Mouse (Mus musculus) Patski (cell line): ENCODE data around the gene Nedd4. TPM values are rescaled to one million over a fixed set of nuclear protein-coding genes. Genes with fewer than 3 reads are reported as not detected.

Source experiments
- ATAC-seq: fragments of 100-300 bp; one replicate; pipeline ENCODE4 v1.8.0; 2021
- CTCF ChIA-PET: fragments of 350-600 bp; sonication (Branson Sonifier 250); formaldehyde crosslinking; loops from one replicate; lab custom pipeline; 2022; ENCODE audit warnings: inconsistent platforms; lab: Charles Lee
- POLR2A ChIA-PET: fragments of 350-600 bp; sonication (Branson Sonifier 250); formaldehyde crosslinking; loops from one replicate; lab custom pipeline; 2022; ENCODE audit warnings: antibody characterized with exemption, inconsistent platforms; lab: Charles Lee
- DNase-seq: peaks from one replicate; pipeline ENCODE4 v3.0.0-alpha.2; 2011; ENCODE audit warnings: low read depth, low spot score
- H3K27me3 ChIP-seq: fragments of 371-371 bp; one replicate; pipeline ENCODE4 v1.5.1; 2021
- CTCF ChIP-seq: fragments of 100-300 bp; IDR thresholded peaks from one replicate; pipeline ENCODE4 v1.5.1; 2021
- in situ Hi-C: fragments of 300-500 bp; cut with MboI; formaldehyde crosslinking; loops from 3 replicates; pipeline ENCODE4 v1.11.1; 2018; ENCODE audit warnings: low pct_unique_long_range_greater_than_20kb, mixed read lengths
- polyA plus RNA-seq: library from polyadenylated mRNA; unstranded; gene quantifications from one replicate; pipeline ENCODE4 v1.2.3, GENCODE M21; 2021

Nedd4 gene
- polyA plus RNA-seq, 1 experiment from 2014 or later = 693 TPM

- TF ChIP-seq CTCF = no peak
These were observed 12.4 kb upstream of the Nedd4 start for GRCm38 (mm10) chr9:72649781-72650180.

GRCm38 (mm10) chr9:72652961-72653360, 9.2 kb upstream of the Nedd4 start:
- CTCF ChIA-PET = interaction anchor here (1.1 to 2.1 kb wide), 2 partner anchors 9 to 11 kb away, joined by 6 read pairs; partner anchors contain the start of gene Nedd4
- ATAC-seq = peak; percentile 68
- POLR2A ChIA-PET = interaction anchor here (0.8 to 3.0 kb wide), 2 partner anchors 9 to 12 kb away, joined by 4 to 16 read pairs; partner anchors contain the start of gene Nedd4
- in situ Hi-C loops = no loop called here
- TF ChIP-seq CTCF = no peak
- DNase-seq = no peak
- H3K27me3 ChIP-seq = no peaks in the 10 kb centered on the region

More at GRCm38 (mm10) chr9:72649781-72650180, 12.4 kb upstream of the Nedd4 start:
- in situ Hi-C loops = no loop called here
- POLR2A ChIA-PET = no interaction called here
- DNase-seq = no peak
- CTCF ChIA-PET = interaction anchor here (0.6 to 1.6 kb wide), 2 partner anchors 12 to 30 kb away, joined by 3 read pairs; partner anchors contain the start of gene Nedd4
- H3K27me3 ChIP-seq = no peaks in the 10 kb centered on the region
- ATAC-seq = no peak

GRCm38 (mm10) chr9:72653533-72653932, 8.6 kb upstream of the Nedd4 start:
- no peaks in the 10 kb centered on the region for H3K27me3 ChIP-seq
- ChIA-PET POLR2A (interaction anchor here (0.7 to 3.0 kb wide), 3 partner anchors 9 to 13 kb away, joined by 4 to 16 read pairs (median 6); partner anchors contain the start of gene Nedd4), CTCF (interaction anchor here (1.1 to 2.1 kb wide), 2 partner anchors 8 to 11 kb away, joined by 6 read pairs; partner anchors contain the start of gene Nedd4)
- in situ Hi-C loops = no loop called here
- no peak for TF ChIP-seq CTCF
- DNase-seq (no peak), ATAC-seq (no peak)

GRCm38 (mm10) chr9:72654593-72655242, 7.4 kb upstream of the Nedd4 start:
- in situ Hi-C loops = no loop called here
- TF ChIP-seq CTCF = peak; percentile 58
- DNase-seq = no peak
- ChIA-PET POLR2A (interaction anchor here (0.8 kb wide), 1 partner anchor 9 kb away, joined by 3 read pairs; no protein-coding TSS in a partner anchor), CTCF (interaction anchor here (1.0 to 1.1 kb wide), 5 partner anchors 11 to 20 kb away, joined by 3 to 5 read pairs (median 4); no protein-coding TSS in a partner anchor)
- no peaks in the 10 kb centered on the region for H3K27me3 ChIP-seq
- ATAC-seq = no peak

GRCm38 (mm10) chr9:72655602-72656001, 6.5 kb upstream of the Nedd4 start:
- DNase-seq (no peak), ATAC-seq (no peak)
- ChIA-PET CTCF (interaction anchor here (1.0 to 1.5 kb wide), 4 partner anchors 15 to 19 kb away, joined by 3 to 5 read pairs (median 4); no protein-coding TSS in a partner anchor), POLR2A (no interaction called here)
- no peaks in the 10 kb centered on the region for H3K27me3 ChIP-seq
- no peak for TF ChIP-seq CTCF
- in situ Hi-C loops = no loop called here

- ATAC-seq (no peak), DNase-seq (no peak)
- in situ Hi-C loops = no loop called here
These were observed 5.7 kb upstream of the Nedd4 start for GRCm38 (mm10) chr9:72656491-72656890.

GRCm38 (mm10) chr9:72656940-72657339, 5.2 kb upstream of the Nedd4 start:
- ChIA-PET CTCF (interaction anchor here (1.5 kb wide), 1 partner anchor 13 kb away, joined by 4 read pairs; no protein-coding TSS in a partner anchor), POLR2A (interaction anchor here (0.7 kb wide), 1 partner anchor 16 kb away, joined by 4 read pairs; no protein-coding TSS in a partner anchor)
- in situ Hi-C loops = no loop called here
- DNase-seq = no peak
- no peaks in the 10 kb centered on the region for H3K27me3 ChIP-seq
- no peak for ATAC-seq
- no peak for TF ChIP-seq CTCF

More at GRCm38 (mm10) chr9:72656491-72656890, 5.7 kb upstream of the Nedd4 start:
- H3K27me3 ChIP-seq = no peaks in the 10 kb centered on the region
- CTCF ChIA-PET = interaction anchor here (1.5 kb wide), 1 partner anchor 14 kb away, joined by 4 read pairs; no protein-coding TSS in a partner anchor
- TF ChIP-seq CTCF = no peak
- POLR2A ChIA-PET = interaction anchor here (0.7 kb wide), 1 partner anchor 15 kb away, joined by 4 read pairs; no protein-coding TSS in a partner anchor

- ATAC-seq (no peak), DNase-seq (no peak)
- no peaks in the 10 kb centered on the region for H3K27me3 ChIP-seq
- ChIA-PET CTCF (no interaction called here), POLR2A (no interaction called here)
- in situ Hi-C loops = no loop called here
- no peak for TF ChIP-seq CTCF
These were observed 4.5 kb upstream of the Nedd4 start for GRCm38 (mm10) chr9:72657694-72658093.

- ChIA-PET CTCF (interaction anchor here (1.9 kb wide), 1 partner anchor 16 kb away, joined by 4 read pairs; no protein-coding TSS in a partner anchor), POLR2A (interaction anchor here (0.6 kb wide), 1 partner anchor 561 kb away, joined by 3 read pairs; no protein-coding TSS in a partner anchor)
- no peak for TF ChIP-seq CTCF
- ATAC-seq (no peak), DNase-seq (no peak)
- in situ Hi-C loops = no loop called here
- H3K27me3 ChIP-seq = no peaks in the 10 kb centered on the region
These were observed 2.0 kb upstream of the Nedd4 start for GRCm38 (mm10) chr9:72660139-72660538.

GRCm38 (mm10) chr9:72660911-72661310, 1.2 kb upstream of the Nedd4 start:
- CTCF ChIA-PET = interaction anchor here (1.1 to 3.1 kb wide), 4 partner anchors 8 to 28 kb away, joined by 3 to 14 read pairs (median 4); no protein-coding TSS in a partner anchor
- in situ Hi-C loops = no loop called here
- POLR2A ChIA-PET = interaction anchor here (2.7 to 3.2 kb wide), 2 partner anchors 9 to 25 kb away, joined by 11 to 16 read pairs; no protein-coding TSS in a partner anchor
- TF ChIP-seq CTCF = no peak
- ATAC-seq = no peak
- DNase-seq = no peak
- no peaks in the 10 kb centered on the region for H3K27me3 ChIP-seq
